Mouse (Mus musculus) CH12.LX (cell line): ENCODE results near the gene Slpi. TPM values are rescaled to one million over a fixed set of nuclear protein-coding genes. Genes with fewer than 3 reads are reported as not detected.

ENCODE experiments used
- DNase-seq: peaks from one replicate; pipeline ENCODE4 v3.0.0-alpha.2; 2013; ENCODE audit errors: extremely low read depth
- H3K27ac ChIP-seq: 2 replicates; pipeline ENCODE4 v1.5.1; 2012; ENCODE audit warnings: low read depth, mild to moderate bottlenecking, control low read depth, moderate library complexity; ENCODE audit not compliant: insufficient read depth
- H3K27me3 ChIP-seq: replicated peaks from 2 replicates; pipeline ENCODE3; 2012; ENCODE audit warnings: inconsistent platforms
- H3K36me3 ChIP-seq, 2 experiments: replicated peaks in 1 of 2; 2 replicates each; pipeline versions ENCODE3 to v1.6.1; 2012; ENCODE audit warnings: inconsistent platforms in 1 of 2, low read length in 1 of 2, mild to moderate bottlenecking in 1 of 2, mixed read lengths in 1 of 2, moderate library complexity in 1 of 2; ENCODE audit not compliant: control insufficient read depth in 1 of 2, insufficient read depth in 1 of 2
- H3K4me1 ChIP-seq, 2 experiments: 2 replicates each; pipeline ENCODE4 v1.6.1; 2012; ENCODE audit warnings: inconsistent platforms in 1 of 2, moderate library complexity in 1 of 2; ENCODE audit not compliant: insufficient read depth in 2 of 2, control insufficient read depth in 1 of 2
- H3K4me2 ChIP-seq: 2 replicates; pipeline ENCODE4 v1.6.1; 2012; ENCODE audit warnings: low read depth, mild to moderate bottlenecking, control low read depth; ENCODE audit not compliant: poor library complexity, insufficient read depth, severe bottlenecking
- H3K4me3 ChIP-seq, 3 experiments: fragments of 150-350 bp in 1 of 3; sonication (generic) in 1 of 3; replicated peaks in 1 of 3; 2 replicates each; pipeline versions ENCODE3 to v1.5.1; 2011 to 2012; ENCODE audit warnings: low read depth in 2 of 3, low read length in 2 of 3, mild to moderate bottlenecking in 2 of 3, moderate library complexity in 2 of 3, control low read depth in 1 of 3, improper control_type of control experiment in 1 of 3, inconsistent platforms in 1 of 3, mixed read lengths in 1 of 3; ENCODE audit not compliant: poor library complexity in 1 of 3
- H3K79me2 ChIP-seq: replicated peaks from 2 replicates; pipeline ENCODE4 v1.6.1; 2012; ENCODE audit warnings: mild to moderate bottlenecking, moderate library complexity; ENCODE audit not compliant: control insufficient read depth, poor library complexity, insufficient read depth, severe bottlenecking; ENCODE audit errors: extremely low read depth
- H3K9ac ChIP-seq: 2 replicates; pipeline ENCODE4 v1.6.1; 2012; ENCODE audit warnings: low read depth, mild to moderate bottlenecking, control low read depth, moderate library complexity; ENCODE audit not compliant: insufficient read depth
- H3K9me3 ChIP-seq: replicated peaks from 2 replicates; pipeline ENCODE3; 2012; ENCODE audit warnings: low read length, inconsistent platforms, mixed read lengths
- CHD1 ChIP-seq: IDR thresholded peaks from 2 replicates; pipeline ENCODE4 v1.6.1; 2012; ENCODE audit warnings: low read depth, low read length, improper control_type of control experiment, inconsistent platforms
- CHD2 ChIP-seq: IDR thresholded peaks from 2 replicates; pipeline ENCODE4 v1.6.1; 2011; ENCODE audit warnings: low read length, improper control_type of control experiment
- CTCF ChIP-seq, 2 experiments: IDR thresholded peaks in 1 of 2; conservative IDR thresholded peaks in 1 of 2; 2 replicates each; pipeline ENCODE4 v1.5.1; 2011 to 2012; ENCODE audit warnings: low read depth in 2 of 2, low read length in 2 of 2, improper control_type of control experiment in 1 of 2, inconsistent platforms in 1 of 2, mild to moderate bottlenecking in 1 of 2, moderate library complexity in 1 of 2
- E2F4 ChIP-seq: IDR thresholded peaks from 2 replicates; pipeline ENCODE4 v1.6.1; 2011; ENCODE audit warnings: low read depth, low read length, improper control_type of control experiment; ENCODE audit not compliant: insufficient replicate concordance
- ELF1 ChIP-seq: IDR thresholded peaks from 2 replicates; pipeline ENCODE4 v1.6.1; 2014; ENCODE audit warnings: low read depth, mild to moderate bottlenecking, inconsistent platforms, low read length, improper control_type of control experiment
- GABPA ChIP-seq: IDR thresholded peaks from 2 replicates; pipeline ENCODE4 v1.6.1; 2012; ENCODE audit warnings: low read depth, low read length, improper control_type of control experiment, inconsistent platforms; ENCODE audit not compliant: insufficient replicate concordance
- JUND ChIP-seq: conservative IDR thresholded peaks from 2 replicates; pipeline ENCODE4 v1.6.1; 2011; ENCODE audit warnings: low read depth, low read length, improper control_type of control experiment
- KAT2A ChIP-seq: IDR thresholded peaks from 2 replicates; pipeline ENCODE4 v1.6.1; 2012; ENCODE audit warnings: low read length, improper control_type of control experiment, inconsistent platforms; ENCODE audit not compliant: insufficient replicate concordance
- MAX ChIP-seq: IDR thresholded peaks from 2 replicates; pipeline ENCODE4 v1.6.1; 2011; ENCODE audit warnings: low read length, improper control_type of control experiment
- MAZ ChIP-seq: IDR thresholded peaks from 2 replicates; pipeline ENCODE4 v1.6.1; 2012; ENCODE audit warnings: low read depth, mild to moderate bottlenecking, inconsistent platforms, low read length, improper control_type of control experiment, moderate library complexity
- MXI1 ChIP-seq: IDR thresholded peaks from 2 replicates; pipeline ENCODE4 v1.6.1; 2011; ENCODE audit warnings: mild to moderate bottlenecking, low read depth, low read length, improper control_type of control experiment
- MYC ChIP-seq: IDR thresholded peaks from 2 replicates; pipeline ENCODE4 v1.6.1; 2011; ENCODE audit warnings: low read depth, mild to moderate bottlenecking, improper control_type of control experiment, low read length
- NELFE ChIP-seq: IDR thresholded peaks from 2 replicates; pipeline ENCODE4 v1.6.1; 2011; ENCODE audit warnings: low read depth, low read length, improper control_type of control experiment
- PAX5 ChIP-seq: IDR thresholded peaks from 2 replicates; pipeline ENCODE4 v1.6.1; 2012; ENCODE audit warnings: low read length, inconsistent platforms, mixed read lengths
- POLR2AphosphoS2 ChIP-seq: IDR thresholded peaks from 2 replicates; pipeline ENCODE4 v1.6.1; 2011; ENCODE audit warnings: low read depth, low read length, improper control_type of control experiment
- RAD21 ChIP-seq: IDR thresholded peaks from 2 replicates; pipeline ENCODE4 v1.6.1; 2011; ENCODE audit warnings: low read depth, mild to moderate bottlenecking, low read length, improper control_type of control experiment, moderate library complexity
- RCOR1 ChIP-seq: conservative IDR thresholded peaks from 2 replicates; pipeline ENCODE4 v1.6.1; 2012; ENCODE audit warnings: low read depth, mild to moderate bottlenecking, inconsistent platforms, low read length, improper control_type of control experiment
- SIN3A ChIP-seq: IDR thresholded peaks from 2 replicates; pipeline ENCODE4 v1.6.1; 2012; ENCODE audit warnings: low read length, improper control_type of control experiment, inconsistent platforms
- SMC3 ChIP-seq: IDR thresholded peaks from 2 replicates; pipeline ENCODE4 v1.6.1; 2011; ENCODE audit warnings: low read depth, low read length, improper control_type of control experiment
- TCF12 ChIP-seq: IDR thresholded peaks from 2 replicates; pipeline ENCODE4 v1.6.1; 2014; ENCODE audit warnings: low read depth, mild to moderate bottlenecking, inconsistent platforms, low read length, improper control_type of control experiment
- UBTF ChIP-seq: IDR thresholded peaks from 2 replicates; pipeline ENCODE4 v1.6.1; 2012; ENCODE audit warnings: low read depth, mild to moderate bottlenecking, inconsistent platforms, low read length, improper control_type of control experiment, moderate library complexity
- USF2 ChIP-seq: conservative IDR thresholded peaks from 2 replicates; pipeline ENCODE4 v1.6.1; 2011; ENCODE audit warnings: low read depth, low read length, improper control_type of control experiment
- ZC3H11A ChIP-seq: IDR thresholded peaks from 2 replicates; pipeline ENCODE4 v1.6.1; 2012; ENCODE audit warnings: low read depth, mild to moderate bottlenecking, inconsistent platforms, low read length, improper control_type of control experiment
- ZNF384 ChIP-seq: IDR thresholded peaks from 2 replicates; pipeline ENCODE4 v1.6.1; 2012; ENCODE audit warnings: low read depth, low read length, improper control_type of control experiment, inconsistent platforms
- dilution Hi-C: fragments of 300-500 bp; cut with MboI; formaldehyde crosslinking; loops from 2 replicates; pipeline ENCODE4 v1.14.3; 2020; ENCODE audit warnings: low sequenced_read_pairs; ENCODE audit not compliant: extremely low pct_unique_long_range_greater_than_20kb, extremely low pct_ligation_motif_present
- in situ Hi-C: fragments of 300-500 bp; cut with MboI; formaldehyde crosslinking; loops from 3 replicates; pipeline ENCODE4 v1.14.3; 2019; ENCODE audit warnings: low sequenced_read_pairs, low pct_ligation_motif_present, low pct_unique_long_range_greater_than_20kb, mixed read lengths
- polyA plus RNA-seq: library from polyadenylated mRNA; unstranded; fragments of >175 nt; gene quantifications from 2 replicates; pipeline ENCODE4 v1.2.1, GENCODE M21; 2012; ENCODE audit warnings: low read depth; ENCODE audit not compliant: insufficient read length
- total RNA-seq, 2 experiments: library from RNA; depleted of rRNA; stranded (reverse); fragments of 300-350 nt in 1 of 2; fragments of >200 nt in 1 of 2; gene quantifications; 2 replicates each; pipeline ENCODE4 v1.2.3; 2012 to 2014

Slpi gene
- total and polyA plus RNA-seq, 3 experiments = 0.38 to 2.7 (median 1.0) TPM

DNA sequence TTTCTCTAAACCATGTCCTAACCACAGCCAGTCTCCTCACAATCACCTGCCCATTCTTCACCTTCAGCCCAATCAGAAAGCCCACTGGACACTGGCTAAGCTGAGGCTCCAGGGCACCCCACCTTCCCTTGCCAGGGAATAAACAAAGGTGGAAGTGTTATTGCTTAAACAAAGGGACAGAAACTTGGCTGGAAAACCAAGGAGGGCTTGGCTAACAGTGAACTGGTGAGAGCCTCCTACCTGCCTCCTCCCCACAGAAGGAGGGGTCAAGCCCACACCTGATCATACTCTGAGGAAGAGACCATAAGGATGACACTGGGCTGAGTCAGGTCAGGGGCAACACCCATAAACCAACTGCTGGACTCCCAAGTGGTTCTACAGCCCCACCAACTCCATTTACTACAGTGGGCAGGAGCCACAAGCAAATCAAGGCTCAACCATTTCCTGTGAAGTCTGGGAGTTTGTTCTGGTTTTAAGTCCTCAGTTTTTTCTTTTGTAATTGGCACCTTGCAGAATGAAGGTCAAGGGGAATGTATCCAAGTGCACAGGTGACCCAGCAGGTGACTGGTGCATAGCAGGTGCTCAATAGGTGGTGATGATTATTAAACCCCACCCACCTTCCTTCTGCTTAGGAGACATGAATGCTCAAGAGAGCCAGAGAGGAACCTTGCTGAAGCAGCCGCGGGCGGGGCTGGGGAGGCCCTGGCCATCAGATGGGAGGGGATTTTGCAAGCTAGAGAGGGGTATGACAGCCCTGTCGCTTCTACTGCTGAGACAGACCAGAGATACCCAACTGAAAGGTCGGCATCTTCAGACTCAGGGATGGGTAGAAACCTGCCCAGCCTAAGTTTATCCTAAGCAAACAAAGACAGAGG, 46.6 kb upstream of the Slpi start:
- in situ Hi-C loops = no loop called here
- Histone ChIP-seq H3K27me3 (no peaks in the 10 kb centered on the region), H3K79me2 (peaks cover 56% of the 10 kb centered on the region), H3K9me3 (no peaks in the 10 kb centered on the region), H3K4me1 (peaks cover 30 to 71% of the 10 kb centered on the region in 2 experiments)
- TF ChIP-seq SMC3 = no peak
- TF ChIP-seq ZNF384 = no peak
- TF ChIP-seq RCOR1 = no peak
- TF ChIP-seq CHD1 = no peak
- no peak for TF ChIP-seq RAD21
- no peak for TF ChIP-seq USF2
- no peak for TF ChIP-seq JUND
- TF ChIP-seq GABPA = no peak
- no peak for TF ChIP-seq KAT2A
- no peak for TF ChIP-seq E2F4
- TF ChIP-seq MAX = no peak
- no peak for TF ChIP-seq SIN3A
- TF ChIP-seq ZC3H11A = no peak
- no peak for TF ChIP-seq MXI1
- TF ChIP-seq ELF1 = no peak
- TF ChIP-seq MAZ = no peak
- no peak for TF ChIP-seq TCF12
- TF ChIP-seq CTCF (conservative IDR thresholded peaks at IDR 0.05 in 1 of 2, IDR thresholded peaks at IDR 0.05 in 1 of 2; ENCODE audit: low read depth in 2 of 2, low read length in 2 of 2) = no peak
- no peak for TF ChIP-seq UBTF
- TF ChIP-seq, all 38 proteins: peak for 0
- no peak overlapping the region for H3K9ac ChIP-seq
- no peak for DNase-seq
- H3K4me2 ChIP-seq = no peak overlapping the region
- H3K4me3 ChIP-seq = no peak overlapping the region
- H3K36me3 ChIP-seq = peaks cover 3 to 60% of the 10 kb centered on the region in 2 experiments
- dilution Hi-C loops = no loop called here
- H3K27ac ChIP-seq = no peak overlapping the region

DNA sequence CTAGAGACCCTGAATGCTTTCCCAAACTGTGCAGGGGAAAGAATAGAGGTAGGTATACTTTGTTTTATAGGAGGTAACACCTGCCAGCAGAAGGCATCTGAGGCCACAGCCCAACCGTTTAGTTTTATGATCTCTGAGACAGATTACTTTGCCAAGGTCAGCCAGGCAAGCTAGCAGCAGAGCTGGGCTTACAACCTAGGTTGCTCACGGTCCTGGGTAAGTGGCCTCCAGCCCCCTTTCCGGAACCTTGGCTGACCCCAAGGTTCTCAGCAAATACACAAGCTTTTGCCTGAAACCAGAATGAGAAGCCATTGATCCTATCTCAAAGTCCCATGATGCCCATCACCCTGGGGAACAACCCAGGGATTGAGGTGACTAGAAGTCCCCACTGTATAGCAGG, 45.8 kb upstream of the Slpi start:
- no peak overlapping the region for H3K9ac ChIP-seq
- H3K27ac ChIP-seq = no peak overlapping the region
- peaks cover 27 to 63% of the 10 kb centered on the region in 2 experiments for H3K4me1 ChIP-seq
- DNase-seq = no peak
- H3K27me3 ChIP-seq = no peaks in the 10 kb centered on the region
- peaks cover 50% of the 10 kb centered on the region for H3K79me2 ChIP-seq
- H3K4me3 ChIP-seq = no peak overlapping the region
- peaks cover 9 to 59% of the 10 kb centered on the region in 2 experiments for H3K36me3 ChIP-seq
- in situ Hi-C loops = no loop called here
- no peak overlapping the region for H3K4me2 ChIP-seq
- TF ChIP-seq MYC (no peak), GABPA (no peak), PAX5 (no peak), CHD2 (no peak), CTCF (conservative IDR thresholded peaks at IDR 0.05 in 1 of 2, IDR thresholded peaks at IDR 0.05 in 1 of 2; ENCODE audit: low read depth in 2 of 2, low read length in 2 of 2) (no peak), NELFE (no peak), E2F4 (no peak), POLR2AphosphoS2 (no peak)
- dilution Hi-C loops = no loop called here
- H3K9me3 ChIP-seq = no peaks in the 10 kb centered on the region
